Mouse (Mus musculus) embryonic fibroblast, embryonic 13.5 days (primary cell): ENCODE results near the gene Nfs1. TPM values are rescaled to one million over a fixed set of nuclear protein-coding genes. Genes with fewer than 3 reads are reported as not detected.
"Not testable (repeated sequence)": the region's sequence is repeated elsewhere in the genome, so short reads cannot be mapped to it uniquely, and the experiment has no call there.

Experiments
- H3K27ac ChIP-seq: 2 replicates; pipeline ENCODE4 v1.5.1; 2012; ENCODE audit warnings: low read length, control low read depth, inconsistent platforms; ENCODE audit not compliant: insufficient read depth
- H3K4me1 ChIP-seq: 2 replicates; pipeline ENCODE4 v1.6.1; 2011; ENCODE audit warnings: low read length; ENCODE audit not compliant: control insufficient read depth, insufficient read depth
- H3K4me3 ChIP-seq: 2 replicates; pipeline ENCODE4 v1.5.1; 2011; ENCODE audit warnings: mild to moderate bottlenecking, control low read depth, low read length; ENCODE audit not compliant: insufficient read depth
- CTCF ChIP-seq: IDR thresholded peaks from 2 replicates; pipeline ENCODE4 v1.5.1; 2011; ENCODE audit warnings: mild to moderate bottlenecking, control low read depth, low read length, moderate library complexity, borderline replicate concordance; ENCODE audit not compliant: insufficient read depth
- POLR2A ChIP-seq: IDR thresholded peaks from 2 replicates; pipeline ENCODE4 v1.6.1; 2011; ENCODE audit warnings: low read depth, mild to moderate bottlenecking, control low read depth, low read length, moderate library complexity
- polyA plus RNA-seq: library from polyadenylated mRNA; stranded (reverse); fragments of >200 nt; gene quantifications from 2 replicates; pipeline ENCODE4 v1.2.4, GENCODE M21; 2011; ENCODE audit warnings: low read depth; ENCODE audit not compliant: missing spikeins, insufficient read length

The Nfs1 gene
- 30.2 and 37.7 TPM in 2 replicates for polyA plus RNA-seq

- TF ChIP-seq POLR2A (peak; percentile 95), CTCF (peak; percentile 53; the same call in 1 of the 2 replicates)
- peak within 1 kb of the TSS; percentile 67 for H3K4me3 ChIP-seq
- H3K4me1 ChIP-seq = no peaks in the 10 kb centered on the region
- H3K27ac ChIP-seq = peak within 1 kb of the TSS; percentile 86
Measured at GRCm38 (mm10) chr2:156143953-156144724, at the start of gene Nfs1, which contains the start of gene Romo1. TSS of gene Nfs1 (minus strand) at chr2:156144186. TSS of gene Romo1 (plus strand) at chr2:156144039.

GRCm38 (mm10) chr2:156193066-156193862 is 49.3 kb upstream of the Nfs1 start:
- TF ChIP-seq POLR2A = no peak
- TF ChIP-seq CTCF = no peak
- no peaks in the 10 kb centered on the region for H3K4me1 ChIP-seq

DNA sequence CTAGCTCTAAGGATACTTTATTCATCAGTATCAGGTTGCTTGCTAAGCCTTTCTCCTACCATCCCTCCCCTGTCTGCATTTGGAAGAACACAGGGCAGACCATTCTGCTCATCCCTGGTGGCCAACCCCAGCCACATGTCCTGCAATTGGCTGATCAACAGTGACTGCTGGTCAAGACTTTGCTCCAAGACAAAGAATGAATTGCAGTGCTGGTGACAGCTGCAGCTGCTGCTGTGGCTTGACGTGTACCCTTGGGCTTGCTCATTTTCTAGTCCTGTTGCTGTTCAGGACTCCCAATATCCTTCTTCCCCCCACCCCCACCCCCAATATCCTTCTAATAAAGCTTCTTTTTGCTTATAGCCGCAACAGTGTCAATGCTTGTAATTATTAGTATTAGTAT is 48.1 kb upstream of the Nfs1 start:
- TF ChIP-seq CTCF (no peak), POLR2A (no peak)
- no peak overlapping the region for H3K4me3 ChIP-seq
- no peak overlapping the region for H3K27ac ChIP-seq
- no peaks in the 10 kb centered on the region for H3K4me1 ChIP-seq

More at GRCm38 (mm10) chr2:156193066-156193862, 49.3 kb upstream of the Nfs1 start:
- no peak overlapping the region for H3K27ac ChIP-seq
- no peak overlapping the region for H3K4me3 ChIP-seq

- no peak overlapping the region for H3K27ac ChIP-seq
- TF ChIP-seq POLR2A = no peak
- no peak for TF ChIP-seq CTCF
- H3K4me3 ChIP-seq = no peak overlapping the region
- no peaks in the 10 kb centered on the region for H3K4me1 ChIP-seq
Measured at GRCm38 (mm10) chr2:156191540-156191939, 47.6 kb upstream of the Nfs1 start.

- Histone ChIP-seq H3K4me3 (no peak overlapping the region), H3K4me1 (no peaks in the 10 kb centered on the region), H3K27ac (no peak overlapping the region)
- TF ChIP-seq POLR2A = no peak
- TF ChIP-seq CTCF = no peak
Measured at GRCm38 (mm10) chr2:156190004-156190896, 46.3 kb upstream of the Nfs1 start.

DNA sequence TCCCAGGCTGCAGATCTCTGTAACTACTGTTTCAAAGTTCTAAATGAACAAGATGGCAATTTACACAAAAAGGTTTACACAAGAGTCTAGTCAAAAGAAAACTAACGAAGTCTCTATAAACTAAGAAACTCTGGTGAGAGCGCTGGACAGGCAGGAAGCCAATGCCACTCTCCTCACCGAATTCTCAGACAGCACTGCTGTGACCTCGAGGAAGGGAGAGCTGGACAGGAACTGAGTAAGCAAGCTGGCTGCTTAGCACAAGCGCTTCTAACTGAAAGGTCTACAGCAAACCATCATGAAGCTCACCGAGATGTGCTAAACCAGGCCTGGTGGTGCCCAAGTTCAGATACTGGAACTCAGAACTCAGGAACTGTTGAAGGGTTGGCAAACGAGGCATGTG is 45.3 kb upstream of the Nfs1 start:
- H3K4me3 ChIP-seq, H3K4me1 ChIP-seq, H3K27ac ChIP-seq: not testable (repeated sequence)

- no peak overlapping the region for H3K4me3 ChIP-seq
- H3K27ac ChIP-seq = no peak overlapping the region
- no peak for TF ChIP-seq POLR2A
- TF ChIP-seq CTCF = no peak
Measured at GRCm38 (mm10) chr2:156181592-156181991, 37.6 kb upstream of the Nfs1 start.

DNA sequence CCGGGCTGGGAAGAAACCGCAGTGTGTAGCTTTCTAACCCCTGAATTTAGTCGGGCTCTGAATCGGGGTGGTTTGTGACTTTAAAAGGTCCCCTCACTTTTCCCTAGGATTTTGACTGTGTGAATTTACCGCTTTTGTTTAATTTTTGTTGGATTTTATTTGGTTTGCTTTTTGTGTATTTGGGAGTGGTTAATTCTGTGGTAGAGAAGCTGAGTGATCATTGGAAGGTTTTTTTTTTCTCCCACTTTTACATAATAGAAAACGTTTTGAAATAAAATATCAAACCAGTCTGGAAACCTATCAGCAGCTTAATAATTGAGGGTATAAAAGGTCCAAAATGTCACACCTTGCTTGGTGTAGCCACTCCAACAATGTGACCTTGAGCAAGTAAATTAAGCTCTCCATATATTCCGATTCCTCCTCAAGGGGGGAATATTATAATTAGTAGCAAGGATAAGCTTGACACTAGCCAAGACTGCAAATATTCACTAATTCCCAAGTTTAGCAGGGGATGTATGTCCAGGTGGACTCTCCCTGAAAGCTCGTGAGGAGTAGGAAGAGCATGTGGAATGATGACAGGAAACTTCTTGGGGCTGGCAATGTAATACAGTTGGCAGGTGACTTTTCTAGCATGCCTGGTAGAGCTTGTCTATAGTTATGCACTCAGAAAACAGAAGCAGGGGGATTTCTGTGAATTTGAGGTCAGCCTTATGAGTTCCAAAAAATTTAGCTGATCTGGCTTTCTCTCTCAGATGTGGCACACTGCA is 37.0 kb upstream of the Nfs1 start:
- Histone ChIP-seq H3K4me1 (peaks cover 3% of the 10 kb centered on the region; the same call in 1 of the 2 replicates), H3K27ac (peak overlapping the region; percentile 90), H3K4me3 (peak overlapping the region; percentile 50)
- TF ChIP-seq CTCF = no peak
- no peak for TF ChIP-seq POLR2A

More at GRCm38 (mm10) chr2:156181592-156181991, 37.6 kb upstream of the Nfs1 start:
- peaks cover 3% of the 10 kb centered on the region; the same call in 1 of the 2 replicates for H3K4me1 ChIP-seq
